Mouse (Mus musculus): Measurements from ENCODE around the gene Dvl1.

GRCm38 (mm10) chr4:155851951-155852411 is 4.8 kb downstream of the Dvl1 start:
- TF ChIP-seq CTCF (IDR thresholded peaks at IDR 0.05; ENCODE audit: insufficient read depth, low read length): no peak
- TF ChIP-seq POLR2A (IDR thresholded peaks at IDR 0.05; ENCODE audit: borderline replicate concordance, extremely low read depth, low read depth, low read length): no peak
